Mouse (Mus musculus): ENCODE measurements at regions not wholly inside any gene's neighbourhood (a gene's known extent, or its start where the extent isn't known, plus 50 kb on each side); places are given as distances from the start of the nearest gene placed in this dataset.
A peak's percentile ranks its signal among the peaks of the same experiment; 100 is the strongest.
"Not testable (repeated sequence)": the region's sequence is repeated elsewhere in the genome, so short reads cannot be mapped to it uniquely, and the experiment has no call there.

DNA sequence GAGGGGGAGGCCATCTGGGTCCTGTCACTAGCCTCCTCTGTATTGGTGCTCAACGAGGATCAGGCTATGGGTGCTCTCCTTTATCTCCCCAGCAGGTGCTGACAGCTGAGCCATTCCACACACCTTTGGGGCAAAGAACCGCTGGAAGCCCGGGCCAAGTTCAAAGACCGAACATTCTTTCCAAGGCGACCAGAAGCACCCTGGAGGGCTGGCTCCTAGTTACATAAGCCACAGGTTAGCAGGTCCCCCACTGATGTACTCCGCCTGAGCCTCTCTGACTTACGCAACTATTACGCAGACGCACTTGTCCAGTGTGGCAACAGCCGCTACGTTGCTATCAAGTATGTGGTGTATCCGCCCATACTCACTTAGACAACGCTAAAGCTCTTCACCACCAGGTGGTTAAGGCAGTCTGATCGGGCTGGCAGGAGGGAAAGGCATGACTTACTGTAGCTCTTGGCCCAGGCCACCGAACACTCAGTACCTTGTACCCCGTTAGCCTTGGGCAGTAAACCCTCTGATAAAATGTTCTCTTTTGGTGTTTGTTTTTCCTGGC is 69.2 kb downstream of the Gm33543 start:
- peak; percentile 69 for DNase-seq

DNA sequence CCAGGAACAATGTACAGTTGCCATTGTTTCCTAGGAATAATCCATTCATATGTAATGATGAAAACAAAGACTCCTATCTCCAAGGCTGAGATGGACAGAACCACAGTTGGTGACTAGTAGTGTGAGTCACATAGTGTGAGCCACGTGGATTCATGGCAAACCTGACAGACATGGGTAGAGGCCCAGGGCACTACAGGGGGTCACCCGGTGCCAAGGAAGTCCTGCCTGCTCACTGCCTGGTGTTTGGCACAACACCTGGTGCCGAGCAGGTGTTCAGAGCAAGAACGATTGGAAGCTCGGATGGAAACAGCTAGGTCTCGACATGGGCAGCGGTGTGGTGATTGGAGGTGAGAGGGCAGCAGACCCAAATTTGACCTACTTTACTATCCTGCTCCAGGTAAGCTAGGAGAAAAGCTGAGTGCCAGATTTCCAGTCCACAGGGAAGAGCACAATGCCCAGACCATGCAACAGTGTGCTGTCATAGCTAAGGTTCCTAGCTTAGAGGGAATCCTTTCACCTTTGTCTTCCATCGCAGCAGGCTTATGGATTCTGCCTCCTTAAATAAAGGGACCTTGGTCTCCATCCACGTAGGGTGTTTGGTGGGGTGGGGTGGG is 69.8 kb downstream of the Gm33543 start:
- peak; percentile 10 for DNase-seq

DNA sequence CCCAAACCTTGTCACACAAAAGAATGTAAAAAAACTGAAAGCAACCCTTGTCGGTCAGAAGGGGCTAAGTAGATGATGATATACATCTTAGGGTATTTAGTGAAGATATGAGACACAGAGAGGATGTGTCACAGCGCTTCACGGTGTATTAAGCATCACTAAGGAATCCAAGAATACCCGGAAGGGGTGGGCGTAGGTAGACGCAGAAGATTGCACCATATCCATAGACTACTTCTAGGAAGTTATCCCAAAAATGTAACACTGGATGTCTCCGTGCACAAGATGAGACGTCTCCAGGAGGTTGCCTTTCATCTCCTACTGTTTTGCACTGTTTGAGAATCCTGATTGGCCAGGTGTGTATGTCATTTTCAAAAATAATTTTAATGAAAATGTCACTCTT is 73.8 kb downstream of the Gm33543 start:
- DNase-seq: no peak

DNA sequence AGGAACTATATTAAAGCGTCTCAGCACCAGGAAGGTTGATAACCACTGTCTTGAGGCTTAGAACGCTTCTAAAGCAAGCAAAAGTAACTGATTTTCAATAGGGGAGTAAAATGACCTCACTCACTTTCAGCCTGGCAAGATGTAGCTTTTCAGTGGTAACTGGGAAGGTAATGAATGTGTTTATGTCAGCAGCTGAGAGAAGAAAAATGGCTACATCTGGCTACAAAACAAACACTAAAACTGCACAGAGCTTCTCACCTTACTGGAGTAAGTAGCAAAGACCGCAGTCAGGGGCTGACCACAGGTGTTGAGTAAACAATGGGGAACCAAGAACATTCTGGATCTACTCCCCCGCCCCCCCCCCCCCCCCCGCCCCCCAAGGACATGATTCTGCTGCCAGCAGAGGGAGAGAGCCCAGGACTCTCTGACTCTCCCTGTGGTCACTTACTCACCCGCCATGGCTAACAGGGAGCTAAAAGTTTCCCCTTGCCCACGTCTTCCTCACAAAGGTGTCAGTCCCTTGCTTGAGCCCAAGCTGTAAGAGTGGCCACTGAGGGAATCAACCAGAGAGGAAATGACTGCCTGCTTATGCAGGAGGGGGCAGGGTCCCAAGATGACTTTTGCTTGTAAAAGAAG is 75.1 kb downstream of the Gm33543 start:
- DNase-seq: no peak

DNA sequence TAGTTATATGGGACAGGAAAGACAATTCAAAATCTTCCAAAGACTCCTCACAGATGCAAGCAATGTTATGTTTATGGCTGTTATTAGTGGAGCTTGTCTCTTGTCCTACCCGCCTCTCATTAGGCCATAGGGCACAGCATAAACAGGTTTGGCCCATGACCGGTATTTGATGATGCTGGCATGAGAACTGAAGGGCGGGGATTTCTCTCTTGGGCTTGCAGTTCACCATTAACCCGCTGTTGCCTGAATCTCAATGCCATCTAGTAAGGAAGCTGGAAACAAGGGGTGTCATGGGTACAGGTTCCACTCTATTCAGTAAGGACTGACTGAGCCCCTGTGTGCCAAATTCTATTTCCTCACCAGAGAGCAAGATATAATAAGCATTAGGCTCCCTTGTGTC is 78.6 kb downstream of the Gm33543 start:
- DNase-seq: peak; percentile 69

DNA sequence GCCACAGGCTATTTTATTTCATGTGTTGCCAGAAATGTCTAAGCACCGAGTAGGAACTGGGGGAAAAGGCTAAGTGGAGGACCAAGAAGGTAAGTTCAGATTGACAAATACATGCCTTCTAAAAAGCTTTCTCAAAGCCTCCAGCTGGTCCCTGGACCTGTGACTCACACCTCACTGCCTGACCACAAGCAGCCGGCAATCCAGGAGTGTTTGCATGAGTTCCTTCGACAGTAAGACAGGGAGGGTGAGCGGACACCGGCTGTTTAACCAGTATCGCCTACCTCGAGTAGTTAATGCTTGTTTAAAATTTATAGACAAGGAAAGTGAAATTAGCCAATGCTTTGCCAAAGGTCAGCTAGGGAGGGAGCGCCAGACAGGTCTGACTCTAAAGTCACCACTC is 80.1 kb downstream of the Gm33543 start:
- peak; percentile 46 for DNase-seq

DNA sequence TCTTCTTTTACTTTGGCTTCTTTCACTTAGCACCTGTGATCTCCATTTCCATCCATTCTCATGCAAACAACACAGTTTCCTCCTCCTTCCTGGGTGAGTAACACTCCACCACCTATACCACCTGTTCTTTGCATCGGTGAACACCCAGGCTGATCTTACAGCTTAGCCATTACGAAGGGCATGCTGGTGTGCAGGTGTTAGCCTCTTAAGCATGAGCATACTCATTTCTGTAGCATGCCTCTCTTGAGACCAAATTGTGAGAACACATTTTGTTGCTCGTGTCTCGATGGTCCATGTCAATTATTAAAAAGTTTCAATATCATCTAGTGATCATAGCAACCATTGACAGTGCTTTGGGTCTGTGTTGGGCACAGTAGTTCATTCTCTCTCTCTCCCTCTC is 80.8 kb downstream of the Gm33543 start:
- no peak for DNase-seq

DNA sequence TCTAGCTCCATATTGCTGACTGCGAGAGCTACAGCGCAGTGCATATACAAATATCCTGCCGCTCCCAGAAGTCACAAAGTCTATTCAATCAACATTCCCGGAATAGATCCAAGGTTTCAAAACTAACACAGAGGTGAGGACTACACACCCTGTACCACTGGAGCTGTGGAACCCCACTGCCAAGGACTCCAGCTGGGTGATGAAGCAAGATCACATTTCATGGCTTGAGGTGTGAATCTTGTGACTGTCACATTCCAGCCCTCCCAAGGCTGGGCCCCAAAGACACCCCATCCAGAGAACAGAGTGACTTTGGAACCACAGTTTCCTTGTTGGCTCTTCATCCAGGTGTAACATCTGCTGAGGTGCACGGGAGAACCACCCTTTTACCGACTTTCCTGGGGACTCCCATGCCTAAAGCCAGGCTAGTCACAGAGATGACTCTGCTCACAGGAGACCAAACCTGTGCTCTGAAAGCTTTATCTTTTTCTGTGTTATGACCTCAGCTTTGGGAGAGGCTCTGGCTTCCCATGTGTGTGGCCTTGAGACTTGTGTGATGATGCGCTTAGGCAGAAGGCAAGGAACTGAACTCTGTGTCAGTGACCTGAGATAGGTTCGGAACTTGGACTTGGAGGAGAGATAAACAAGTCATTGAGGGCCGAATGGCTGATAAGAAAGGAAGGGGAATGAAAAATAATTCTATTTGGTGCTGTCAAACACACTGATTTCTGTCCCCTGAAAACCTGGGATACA is 82.4 kb downstream of the Gm33543 start:
- no peak for DNase-seq

DNA sequence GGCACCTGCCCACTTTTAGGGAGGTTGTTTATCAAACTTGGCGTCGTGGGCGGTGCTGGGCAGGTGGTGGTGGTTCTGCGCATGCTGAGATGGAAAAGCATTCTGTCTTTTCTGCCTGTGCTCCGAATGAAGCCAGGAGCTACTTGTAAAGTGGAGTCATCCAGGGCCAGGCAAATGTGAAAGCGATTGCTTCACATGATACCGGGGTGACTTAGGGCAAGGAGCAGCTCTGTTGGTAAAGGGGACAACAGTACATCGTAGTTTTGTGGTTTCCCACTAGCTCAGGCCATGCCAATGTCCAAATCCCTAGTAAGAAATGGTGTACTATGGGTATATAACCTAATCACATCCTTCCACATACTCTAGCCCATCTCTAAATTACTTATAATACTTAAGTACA is 84.5 kb downstream of the Gm33543 start:
- DNase-seq: no peak

DNA sequence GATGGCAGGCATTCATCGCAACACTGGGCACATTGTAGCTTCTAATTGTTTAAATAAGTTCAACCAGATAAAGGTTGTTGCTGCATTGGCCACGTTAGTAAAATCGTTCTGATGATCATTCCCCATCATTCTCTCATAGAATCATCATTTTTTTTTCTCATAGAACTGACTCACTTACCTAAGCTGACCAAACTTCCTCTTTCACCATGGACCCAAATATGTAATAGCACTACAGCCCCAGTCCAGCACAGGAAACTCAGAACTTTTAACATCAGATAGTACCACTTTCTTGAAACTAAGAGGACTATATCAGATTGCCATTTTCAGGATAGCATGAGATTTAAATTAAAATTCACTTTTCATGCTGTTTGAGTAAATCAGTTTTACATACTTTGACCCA is 82.2 kb upstream of the Anapc15-ps start:
- no peak for DNase-seq

DNA sequence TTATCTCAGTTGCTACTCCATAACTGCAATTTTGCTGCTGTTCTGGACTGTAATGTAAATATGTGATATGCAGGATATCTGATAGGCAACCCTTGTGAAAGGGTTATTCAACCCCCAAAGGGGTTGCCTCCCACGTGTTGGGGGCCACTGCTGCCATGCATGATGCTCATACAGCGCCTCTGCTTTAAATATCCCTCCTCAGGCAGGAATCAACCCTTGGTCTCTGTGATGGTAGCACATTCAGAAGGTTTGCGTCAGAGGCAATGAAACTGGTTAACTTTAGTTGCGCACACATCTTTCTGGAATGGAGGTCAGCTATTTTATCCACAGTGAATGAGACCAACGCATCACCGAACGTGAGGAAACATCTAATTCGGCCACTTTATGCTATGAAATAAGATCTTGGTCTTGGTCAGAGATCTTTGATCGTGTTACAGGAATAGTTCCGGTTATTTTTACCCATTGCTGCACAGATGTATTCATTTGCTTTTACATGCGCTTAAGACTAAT is 80.2 kb upstream of the Anapc15-ps start:
- DNase-seq: no peak

DNA sequence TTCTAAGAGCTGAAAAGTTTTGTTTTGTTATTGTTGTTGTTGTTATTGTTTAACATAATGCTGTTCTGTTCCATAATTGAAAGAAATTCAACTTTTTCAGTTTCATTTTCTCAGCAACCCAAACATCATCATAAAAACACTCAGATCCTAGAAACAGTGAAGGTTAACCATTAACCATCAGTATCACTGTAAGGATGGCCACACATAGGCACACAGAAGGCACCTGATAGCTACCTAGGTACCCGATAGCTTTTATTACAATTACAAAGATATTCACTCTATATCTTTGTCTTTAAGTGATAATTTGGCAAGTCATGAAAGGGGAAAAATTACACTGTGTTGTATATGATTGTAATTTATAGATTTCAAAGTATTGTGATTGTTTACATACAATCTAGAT is 75.1 kb upstream of the Anapc15-ps start:
- DNase-seq: no peak

DNA sequence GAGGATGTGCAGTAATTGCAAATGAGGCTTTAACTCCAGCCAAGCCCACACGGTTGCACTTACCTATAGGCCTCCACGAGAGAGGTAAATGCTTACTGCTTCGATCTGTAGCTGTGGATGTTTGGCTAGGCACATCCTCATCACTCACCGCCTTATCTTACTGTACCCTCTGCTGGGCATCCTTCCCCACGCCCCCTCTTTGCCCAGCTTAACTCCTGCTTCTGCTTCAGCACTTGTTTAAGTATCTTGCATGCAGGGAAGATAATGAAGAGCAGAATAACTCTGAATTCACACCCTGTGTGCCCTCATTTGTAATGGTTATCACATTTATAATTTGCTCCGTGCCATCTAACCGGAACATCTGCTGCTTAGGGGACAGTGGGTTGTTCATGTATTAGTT is 74.7 kb upstream of the Anapc15-ps start:
- DNase-seq: no peak

DNA sequence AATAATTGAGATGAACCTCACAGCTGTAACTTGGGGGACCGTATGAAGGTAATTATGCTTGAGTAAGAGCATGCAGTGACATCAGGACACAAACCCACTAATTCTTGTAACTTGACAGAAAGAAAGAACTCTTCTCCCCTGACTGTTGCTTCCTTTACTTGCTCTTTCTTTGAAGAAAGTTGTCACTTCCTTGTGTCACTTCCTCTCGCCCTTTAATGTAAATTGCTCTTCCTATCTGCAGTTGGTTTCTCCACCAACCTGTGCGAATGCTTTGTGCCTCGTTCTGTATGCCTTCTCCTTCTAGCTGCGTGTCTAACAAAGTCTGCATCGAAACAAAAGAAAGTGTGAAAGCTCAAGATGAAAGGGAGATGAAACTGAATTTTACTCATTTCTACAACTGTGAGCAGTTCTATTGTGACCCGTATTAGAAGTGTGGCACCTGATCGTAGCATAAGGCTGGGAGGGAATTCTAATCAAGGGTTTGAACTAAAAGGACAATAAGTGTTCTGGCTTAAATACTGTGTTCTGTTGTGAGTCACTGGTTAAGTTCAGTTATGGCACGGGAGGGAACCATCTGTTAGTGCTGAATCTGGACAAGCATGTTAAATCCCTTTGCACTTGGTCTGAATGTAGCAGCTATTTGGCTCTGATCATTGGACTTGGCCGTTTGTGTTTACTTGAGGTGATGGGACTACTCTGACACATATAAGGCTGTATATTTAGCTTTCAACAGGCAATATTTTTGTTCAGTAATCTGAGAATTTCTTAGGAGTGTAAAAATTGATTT is 72.8 kb upstream of the Anapc15-ps start:
- no peak for DNase-seq

DNA sequence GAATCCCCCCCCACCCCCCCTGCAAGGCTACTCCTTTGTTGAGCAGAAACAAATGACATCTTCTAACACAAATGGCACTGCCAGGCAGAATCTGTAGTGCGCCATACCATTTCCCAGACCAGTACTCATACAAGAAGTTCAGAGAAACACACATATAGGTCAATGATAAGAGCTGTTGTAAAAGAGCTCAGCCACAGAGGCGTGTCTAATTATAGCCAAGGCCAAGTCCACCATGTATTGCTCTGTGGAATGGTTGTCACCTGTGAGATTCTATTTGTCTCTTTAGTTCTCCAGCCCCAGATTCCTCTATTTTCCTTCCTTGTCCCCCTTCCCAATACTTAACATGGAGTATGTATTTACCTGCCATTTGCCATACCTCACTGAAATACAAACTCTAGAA is 72.0 kb upstream of the Anapc15-ps start:
- no peak for DNase-seq

DNA sequence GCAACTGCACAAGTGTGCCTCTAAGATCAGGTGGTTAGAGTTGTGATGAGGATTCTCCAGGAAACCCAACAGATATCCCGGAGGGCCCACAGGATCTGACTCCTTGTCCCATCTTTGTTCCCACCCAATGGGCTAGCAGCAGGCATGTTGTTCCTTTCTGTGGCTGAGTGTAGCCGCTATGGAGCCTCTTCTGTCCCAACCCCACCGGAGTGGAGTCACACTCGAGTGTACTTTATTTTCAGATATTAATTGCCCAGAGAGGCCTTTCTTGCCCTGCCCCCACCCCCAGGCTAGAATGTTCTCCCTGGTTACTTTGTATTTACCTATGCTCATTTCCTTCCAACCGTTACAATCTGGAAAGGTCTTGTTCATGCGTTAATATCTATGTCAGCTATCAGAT is 70.4 kb upstream of the Anapc15-ps start:
- no peak for DNase-seq

DNA sequence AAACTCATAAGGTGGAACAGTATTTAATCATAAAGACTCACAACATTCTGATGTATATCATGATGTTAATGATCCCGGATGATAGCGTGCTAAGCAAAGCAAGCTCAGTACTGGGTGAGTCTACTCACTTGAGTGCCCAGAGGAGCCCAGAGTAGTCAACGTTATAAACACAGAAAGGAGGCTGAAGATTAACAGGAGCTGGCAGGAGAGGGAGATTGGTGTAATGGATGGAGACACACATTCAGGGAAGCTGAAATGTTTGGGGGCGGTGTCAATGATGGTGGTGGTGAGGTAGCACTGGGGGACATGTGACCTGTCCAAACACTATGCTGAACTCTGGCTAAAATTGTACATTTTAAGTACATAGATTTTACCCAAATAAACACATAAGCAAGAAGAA is 66.2 kb upstream of the Anapc15-ps start:
- DNase-seq: no peak

DNA sequence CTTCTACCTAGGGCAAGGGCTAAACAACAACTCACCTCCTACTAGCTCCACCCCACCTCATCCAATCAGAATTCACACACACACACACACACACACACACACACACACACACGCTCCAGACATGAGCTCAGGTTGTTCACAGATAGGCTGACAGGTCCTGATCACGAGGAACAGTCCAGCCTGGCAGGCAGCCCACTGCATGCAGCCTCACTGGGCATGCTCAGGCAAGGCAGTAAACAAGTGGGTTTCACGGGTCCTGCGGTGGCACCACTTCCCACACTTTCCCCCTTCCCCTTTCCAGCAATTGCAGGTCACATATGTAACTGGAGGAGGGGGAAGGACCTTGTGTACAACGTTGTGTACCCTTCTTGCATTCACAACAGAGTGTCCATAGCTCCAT is 63.5 kb upstream of the Anapc15-ps start:
- DNase-seq: not testable (repeated sequence)

DNA sequence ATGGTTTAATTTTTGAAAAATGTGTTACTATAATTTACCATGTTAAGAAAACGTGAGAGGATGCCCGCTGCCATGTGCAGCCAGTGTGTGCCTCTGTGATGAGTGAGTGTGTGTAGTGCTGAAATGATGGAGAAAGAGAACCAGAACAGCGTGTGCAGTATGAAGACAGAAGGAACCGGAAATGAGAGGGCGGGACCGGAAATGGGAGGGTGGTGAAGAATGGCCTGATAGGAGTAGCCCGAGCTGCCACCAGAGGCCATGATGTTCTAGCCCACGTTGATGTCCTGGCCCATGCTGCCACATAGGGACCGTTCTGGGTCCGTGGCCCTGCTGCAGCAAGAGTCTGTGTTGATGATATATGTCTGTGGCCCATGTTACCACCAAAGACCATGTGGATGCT is 57.8 kb upstream of the Anapc15-ps start:
- no peak for DNase-seq

DNA sequence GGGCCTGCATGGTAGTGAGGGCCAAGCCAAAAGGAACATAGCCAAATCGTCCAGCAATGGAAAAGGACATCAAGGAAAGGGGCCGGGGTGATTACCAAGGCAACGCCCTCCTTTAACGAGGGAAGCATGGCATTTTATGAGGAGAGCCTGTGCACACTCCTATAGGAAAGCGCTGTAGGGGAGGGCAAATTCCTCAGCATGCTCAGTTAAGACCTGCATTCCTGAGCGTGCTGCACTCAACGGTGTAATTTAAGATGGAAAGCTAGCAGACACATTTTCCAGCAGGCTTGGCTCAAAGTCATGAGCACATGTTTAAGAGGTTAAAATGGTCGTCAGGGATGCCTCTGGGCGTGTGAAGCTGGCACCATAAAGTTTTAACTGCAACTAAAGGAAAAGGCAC is 56.6 kb upstream of the Anapc15-ps start:
- DNase-seq: peak; percentile 76

DNA sequence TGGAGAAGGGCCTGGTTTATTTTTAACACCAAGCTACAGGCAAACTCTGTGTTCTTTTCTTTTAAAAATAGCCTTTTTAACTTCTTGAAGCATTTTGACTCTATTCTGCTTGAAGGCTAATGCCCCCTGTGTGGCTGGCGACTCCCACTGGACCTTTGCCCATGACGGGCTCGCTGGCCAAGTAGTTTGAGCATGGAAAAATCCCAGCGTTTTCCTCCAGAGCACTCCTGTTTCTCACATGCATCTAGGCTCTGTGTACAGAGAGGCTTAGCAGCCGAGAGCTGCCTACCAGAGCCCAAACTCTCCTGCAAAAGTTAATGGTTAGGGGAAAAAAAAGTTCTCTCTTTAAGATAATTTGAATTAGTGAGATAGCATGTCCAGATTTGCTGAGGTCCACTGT is 52.7 kb upstream of the Anapc15-ps start:
- peak; percentile 91 for DNase-seq

DNA sequence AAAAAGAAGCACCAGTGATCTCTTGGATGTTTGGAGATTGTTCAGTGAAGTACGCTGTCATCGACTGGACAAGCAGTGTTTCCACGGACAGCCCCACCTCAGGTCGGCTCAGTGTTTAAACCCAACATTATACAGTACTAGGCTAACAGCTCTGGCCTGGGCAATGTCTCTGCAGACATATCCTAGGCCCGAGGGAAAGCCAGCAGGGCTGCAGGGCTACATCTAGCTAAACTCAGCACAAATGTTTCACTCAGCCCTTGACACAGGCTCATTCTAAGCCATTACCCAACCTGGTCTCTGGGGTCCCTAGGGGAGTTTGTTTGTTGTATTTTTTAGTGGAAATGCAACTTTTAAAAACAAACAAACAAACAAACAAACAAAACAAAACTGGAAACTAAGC is 52.1 kb upstream of the Anapc15-ps start:
- DNase-seq: no peak
